Mouse (Mus musculus): ENCODE data around the gene Dync1li2.
A peak's percentile ranks its signal among the peaks of the same experiment; 100 is the strongest.

The Dync1li2 gene

GRCm38 (mm10) chr8:104414204-104414603 is 28.6 kb downstream of the Dync1li2 start:
- no peak for DNase-seq (ENCODE audit: low read depth, low spot score)

GRCm38 (mm10) chr8:104413770-104414169 is 29.1 kb downstream of the Dync1li2 start:
- DNase-seq (ENCODE audit: low read depth, low spot score): no peak

GRCm38 (mm10) chr8:104412805-104413532 is 29.9 kb downstream of the Dync1li2 start:
- DNase-seq (ENCODE audit: low read depth, low spot score): no peak

GRCm38 (mm10) chr8:104411972-104412371 is 30.9 kb downstream of the Dync1li2 start:
- no peak for DNase-seq (ENCODE audit: low read depth, low spot score)

- no peak for DNase-seq (ENCODE audit: low read depth, low spot score)
Measured at GRCm38 (mm10) chr8:104411468-104411867, 31.4 kb downstream of the Dync1li2 start.

- DNase-seq (ENCODE audit: low read depth, low spot score): no peak
Measured at GRCm38 (mm10) chr8:104410628-104411273, 32.1 kb downstream of the Dync1li2 start.

GRCm38 (mm10) chr8:104408328-104409110 is 34.3 kb downstream of the Dync1li2 start:
- no peak for DNase-seq (ENCODE audit: low read depth, low spot score)

GRCm38 (mm10) chr8:104406340-104407128 is 36.3 kb downstream of the Dync1li2 start:
- no peak for DNase-seq (ENCODE audit: low read depth, low spot score)

GRCm38 (mm10) chr8:104405430-104406187 is 37.2 kb downstream of the Dync1li2 start:
- no peak for DNase-seq (ENCODE audit: low read depth, low spot score)

- no peak for DNase-seq (ENCODE audit: low read depth, low spot score)
Measured at GRCm38 (mm10) chr8:104403596-104403995, 39.3 kb downstream of the Dync1li2 start.

GRCm38 (mm10) chr8:104395703-104396357 is 47.0 kb downstream of the Dync1li2 start, which contains the start of gene Cmtm4:
Cmtm4 (minus strand) TSS chr8:104395807.
- peak; percentile 56 for DNase-seq (ENCODE audit: low read depth, low spot score)

GRCm38 (mm10) chr8:104394801-104395702 is 47.8 kb downstream of the Dync1li2 start:
- no peak for DNase-seq (ENCODE audit: low read depth, low spot score)

- no peak for DNase-seq (ENCODE audit: low read depth, low spot score)
Measured at GRCm38 (mm10) chr8:104393767-104394166, 49.1 kb downstream of the Dync1li2 start.

GRCm38 (mm10) chr8:104393139-104393538 is 49.7 kb downstream of the Dync1li2 start:
- DNase-seq (ENCODE audit: low read depth, low spot score): no peak

- no peak for DNase-seq (ENCODE audit: low read depth, low spot score)
Measured at GRCm38 (mm10) chr8:104390245-104390644, 52.6 kb downstream of the Dync1li2 start.

GRCm38 (mm10) chr8:104387980-104388379 is 54.9 kb downstream of the Dync1li2 start:
- DNase-seq (ENCODE audit: low read depth, low spot score): no peak

GRCm38 (mm10) chr8:104387501-104387900 is 55.3 kb downstream of the Dync1li2 start:
- no peak for DNase-seq (ENCODE audit: low read depth, low spot score)

- DNase-seq (ENCODE audit: low read depth, low spot score): no peak
Measured at GRCm38 (mm10) chr8:104386693-104387092, 56.2 kb downstream of the Dync1li2 start.

GRCm38 (mm10) chr8:104383977-104384376 is 58.9 kb downstream of the Dync1li2 start:
- no peak for DNase-seq (ENCODE audit: low read depth, low spot score)
